Mouse (Mus musculus): ENCODE data around the gene Exoc8. TPM values are rescaled to one million over a fixed set of nuclear protein-coding genes. Genes with fewer than 3 reads are reported as not detected.

The Exoc8 gene
- polyA plus RNA-seq, 1 experiment from 2014 or later, result 8.9 TPM

DNA sequence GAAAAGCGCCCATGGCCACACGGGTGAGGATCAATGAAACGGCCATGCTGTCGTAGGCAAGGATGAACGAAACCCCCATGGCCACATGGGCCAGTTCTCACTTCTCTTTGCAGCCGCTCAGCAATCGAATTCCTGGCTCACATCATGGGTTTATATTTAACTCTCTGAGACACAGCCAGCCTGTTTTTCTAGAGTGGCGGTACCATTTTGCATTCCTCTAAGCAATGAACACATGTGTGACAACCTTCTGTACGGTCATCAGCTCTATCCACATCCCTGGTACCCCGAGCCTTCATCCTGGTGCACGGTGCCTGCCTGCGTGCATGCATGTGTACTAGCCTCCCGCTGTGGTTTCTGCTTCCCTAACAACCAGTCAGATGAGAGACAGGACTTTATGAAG, 32.6 kb upstream of the Exoc8 start:
- no peak overlapping the region for H3K4me2 ChIP-seq (replicated peaks; ENCODE audit: low read depth, low read length)
- H3K27ac ChIP-seq (ENCODE audit: low read length), result no peak overlapping the region
- no peaks in the 10 kb centered on the region for H3K27me3 ChIP-seq (ENCODE audit: control insufficient read depth, insufficient read depth, low read length)
- no peaks in the 10 kb centered on the region for H3K9me3 ChIP-seq (ENCODE audit: control insufficient read depth, low read depth, low read length)
- WGBS, result 91% methylated on average over 13 of the region's 13 CpGs
- H3K36me3 ChIP-seq (ENCODE audit: control insufficient read depth, insufficient read depth, low read length), result no peaks in the 10 kb centered on the region
- H3K4me3 ChIP-seq (ENCODE audit: low read depth, low read length), result no peak overlapping the region
- ATAC-seq (ENCODE audit: insufficient number of reproducible peaks, insufficient read depth, low FRiP score, low read depth), result no peak
- H3K4me1 ChIP-seq (ENCODE audit: control insufficient read depth, insufficient read depth, low read length), result 0 out of 2 replicates have a peak, but pooled peaks cover 5% of the 10 kb centered on the region
- no peak overlapping the region for H3K9ac ChIP-seq (replicated peaks; ENCODE audit: low read depth, low read length)

DNA sequence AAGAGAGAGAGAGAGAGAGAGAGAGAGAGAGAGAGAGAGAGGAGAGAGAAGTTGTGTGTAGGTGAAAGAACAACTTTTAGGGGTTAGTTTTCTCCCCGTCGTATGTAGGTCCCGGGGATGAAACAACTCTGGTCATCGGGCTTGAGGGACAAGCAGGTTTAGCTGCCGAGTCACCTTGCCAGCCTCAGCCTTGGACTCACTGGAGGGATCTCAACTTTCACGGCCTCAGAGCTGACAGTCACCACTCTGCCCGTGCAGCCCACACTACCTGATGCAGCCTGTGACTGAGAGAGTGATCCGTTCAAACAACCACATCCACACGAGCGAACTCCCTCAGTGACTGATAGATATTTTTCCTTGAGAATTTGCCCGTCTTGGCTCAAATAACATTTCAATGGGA, 31.5 kb upstream of the Exoc8 start:
- H3K9me3 ChIP-seq (ENCODE audit: control insufficient read depth, low read depth, low read length), result no peaks in the 10 kb centered on the region
- no peaks in the 10 kb centered on the region for H3K27me3 ChIP-seq (ENCODE audit: control insufficient read depth, insufficient read depth, low read length)
- ATAC-seq (ENCODE audit: insufficient number of reproducible peaks, insufficient read depth, low FRiP score, low read depth), result no peak
- no peak overlapping the region for H3K4me2 ChIP-seq (replicated peaks; ENCODE audit: low read depth, low read length)
- H3K4me3 ChIP-seq (ENCODE audit: low read depth, low read length), result no peak overlapping the region
- H3K4me1 ChIP-seq (ENCODE audit: control insufficient read depth, insufficient read depth, low read length), result 0 out of 2 replicates have a peak, but pooled peaks cover 5% of the 10 kb centered on the region
- H3K36me3 ChIP-seq (ENCODE audit: control insufficient read depth, insufficient read depth, low read length), result no peaks in the 10 kb centered on the region
- WGBS, result 80% methylated on average over 11 of the region's 11 CpGs
- H3K9ac ChIP-seq (replicated peaks; ENCODE audit: low read depth, low read length), result no peak overlapping the region
- no peak overlapping the region for H3K27ac ChIP-seq (ENCODE audit: low read length)

DNA sequence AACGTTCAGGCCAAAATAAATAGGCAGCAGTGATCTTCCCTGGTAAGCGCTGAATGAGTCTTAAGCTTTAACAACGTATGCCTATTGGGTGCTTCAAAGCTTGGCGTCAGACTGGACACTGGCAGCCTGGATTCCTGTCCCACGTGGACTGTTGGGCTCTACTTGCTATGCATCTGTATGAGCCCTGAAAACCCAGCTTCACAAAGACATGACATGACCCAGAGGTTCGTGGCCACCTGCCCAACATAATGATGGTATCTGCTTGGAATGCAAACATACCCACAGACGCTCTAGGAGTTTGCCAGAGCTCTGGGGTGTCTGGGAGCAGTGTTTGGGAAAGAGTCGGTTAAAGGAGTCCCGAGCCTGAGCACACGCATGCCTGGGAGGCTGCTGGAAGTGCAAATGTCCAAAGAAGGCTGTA, 28.9 kb upstream of the Exoc8 start:
- H3K27me3 ChIP-seq (ENCODE audit: control insufficient read depth, insufficient read depth, low read length), result no peaks in the 10 kb centered on the region
- H3K36me3 ChIP-seq (ENCODE audit: control insufficient read depth, insufficient read depth, low read length), result no peaks in the 10 kb centered on the region
- no peaks in the 10 kb centered on the region for H3K9me3 ChIP-seq (ENCODE audit: control insufficient read depth, low read depth, low read length)
- H3K4me1 ChIP-seq (ENCODE audit: control insufficient read depth, insufficient read depth, low read length), result peaks cover 14% of the 10 kb centered on the region
- peak overlapping the region; percentile 18; the same call in 1 of the 2 replicates for H3K27ac ChIP-seq (ENCODE audit: low read length)
- no peak overlapping the region for H3K4me3 ChIP-seq (ENCODE audit: low read depth, low read length)
- no peak overlapping the region for H3K4me2 ChIP-seq (replicated peaks; ENCODE audit: low read depth, low read length)
- ATAC-seq (ENCODE audit: insufficient number of reproducible peaks, insufficient read depth, low FRiP score, low read depth), result peak; percentile 53; the same call in 1 of the 2 replicates
- 43% methylated on average over 10 of the region's 10 CpGs for WGBS
- no peak overlapping the region for H3K9ac ChIP-seq (replicated peaks; ENCODE audit: low read depth, low read length)

DNA sequence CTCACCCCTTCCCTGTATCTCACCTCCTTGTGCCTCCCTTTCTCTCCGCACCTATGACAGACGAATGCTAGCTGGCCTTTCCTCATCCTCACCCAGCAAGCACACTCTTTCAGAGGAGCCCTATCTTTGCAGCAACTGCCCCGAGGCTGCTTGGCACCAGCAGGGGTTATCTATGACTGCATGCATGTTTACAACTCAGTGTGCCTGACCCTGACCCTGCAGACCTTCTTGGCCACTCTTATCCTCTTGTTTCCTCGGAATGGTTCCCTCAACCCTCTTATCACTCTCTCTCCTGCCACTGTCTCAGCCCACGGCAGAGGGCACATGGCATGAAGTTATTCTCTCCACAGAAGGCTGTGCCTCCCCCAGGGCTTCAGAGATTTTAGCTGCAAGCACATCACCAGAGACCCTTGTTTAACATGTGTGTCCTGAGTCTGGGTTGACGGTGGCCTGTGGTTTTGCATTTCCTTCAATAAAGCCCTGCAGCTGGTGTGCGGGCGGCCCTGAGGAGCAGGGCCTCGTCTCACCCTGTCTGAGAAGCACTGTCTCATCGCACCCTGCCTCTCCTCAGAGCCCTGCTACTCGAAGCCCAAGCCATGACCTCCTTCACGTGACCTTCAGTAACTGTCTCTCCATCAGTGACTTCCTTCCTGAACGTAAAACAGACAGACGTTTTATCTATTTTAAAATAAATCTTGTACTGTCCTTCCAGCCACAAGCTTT, 28.2 kb upstream of the Exoc8 start:
- peak overlapping the region; percentile 18; the same call in 1 of the 2 replicates for H3K27ac ChIP-seq (ENCODE audit: low read length)
- H3K4me1 ChIP-seq (ENCODE audit: control insufficient read depth, insufficient read depth, low read length), result peaks cover 14% of the 10 kb centered on the region
- no peak overlapping the region for H3K4me3 ChIP-seq (ENCODE audit: low read depth, low read length)
- no peaks in the 10 kb centered on the region for H3K36me3 ChIP-seq (ENCODE audit: control insufficient read depth, insufficient read depth, low read length)
- WGBS, result 56% methylated on average over 14 of the region's 14 CpGs
- no peak overlapping the region for H3K9ac ChIP-seq (replicated peaks; ENCODE audit: low read depth, low read length)
- no peaks in the 10 kb centered on the region for H3K9me3 ChIP-seq (ENCODE audit: control insufficient read depth, low read depth, low read length)
- no peak for ATAC-seq (ENCODE audit: insufficient number of reproducible peaks, insufficient read depth, low FRiP score, low read depth)
- H3K27me3 ChIP-seq (ENCODE audit: control insufficient read depth, insufficient read depth, low read length), result no peaks in the 10 kb centered on the region
- no peak overlapping the region for H3K4me2 ChIP-seq (replicated peaks; ENCODE audit: low read depth, low read length)

DNA sequence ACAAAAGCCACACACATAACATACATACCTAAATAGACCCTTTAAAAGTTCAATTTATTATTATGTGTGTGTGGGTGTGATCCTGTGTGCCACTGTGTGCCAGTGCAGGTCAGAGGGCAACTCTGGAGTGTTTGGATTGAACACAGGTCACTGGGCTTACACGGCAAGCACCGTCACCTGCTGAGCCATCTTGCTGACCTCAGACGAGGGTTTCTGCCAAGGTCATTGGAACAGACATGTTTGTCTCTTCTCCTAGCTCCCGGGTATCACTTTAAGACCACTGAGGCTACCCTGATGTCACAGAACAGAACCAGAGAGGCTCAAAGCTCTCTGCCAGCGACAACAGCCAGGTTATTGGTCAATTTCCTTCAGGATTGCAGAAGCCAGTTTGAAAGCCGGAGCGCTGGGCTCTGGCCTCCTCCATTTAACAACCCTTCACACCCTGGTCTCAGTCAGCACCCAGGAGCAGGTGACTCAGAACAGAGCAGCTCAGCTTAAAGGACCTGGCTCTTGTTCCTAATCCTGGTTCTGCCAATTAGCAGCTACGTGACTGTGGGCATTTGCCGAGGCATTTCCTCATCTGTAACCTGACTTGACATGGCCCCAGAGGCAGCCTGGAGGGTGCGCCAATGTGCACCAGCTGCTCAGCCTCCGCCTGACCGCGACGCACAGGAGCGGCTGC, 26.6 kb upstream of the Exoc8 start:
- 88% methylated on average over 15 of the region's 15 CpGs for WGBS
- Histone ChIP-seq H3K27me3 (ENCODE audit: control insufficient read depth, insufficient read depth, low read length) (no peaks in the 10 kb centered on the region), H3K27ac (ENCODE audit: low read length) (no peak overlapping the region), H3K9ac (replicated peaks; ENCODE audit: low read depth, low read length) (no peak overlapping the region), H3K4me1 (ENCODE audit: control insufficient read depth, insufficient read depth, low read length) (peaks cover 14% of the 10 kb centered on the region), H3K9me3 (ENCODE audit: control insufficient read depth, low read depth, low read length) (no peaks in the 10 kb centered on the region), H3K4me2 (replicated peaks; ENCODE audit: low read depth, low read length) (no peak overlapping the region), H3K4me3 (ENCODE audit: low read depth, low read length) (no peak overlapping the region), H3K36me3 (ENCODE audit: control insufficient read depth, insufficient read depth, low read length) (no peaks in the 10 kb centered on the region)
- no peak for ATAC-seq (ENCODE audit: insufficient number of reproducible peaks, insufficient read depth, low FRiP score, low read depth)

DNA sequence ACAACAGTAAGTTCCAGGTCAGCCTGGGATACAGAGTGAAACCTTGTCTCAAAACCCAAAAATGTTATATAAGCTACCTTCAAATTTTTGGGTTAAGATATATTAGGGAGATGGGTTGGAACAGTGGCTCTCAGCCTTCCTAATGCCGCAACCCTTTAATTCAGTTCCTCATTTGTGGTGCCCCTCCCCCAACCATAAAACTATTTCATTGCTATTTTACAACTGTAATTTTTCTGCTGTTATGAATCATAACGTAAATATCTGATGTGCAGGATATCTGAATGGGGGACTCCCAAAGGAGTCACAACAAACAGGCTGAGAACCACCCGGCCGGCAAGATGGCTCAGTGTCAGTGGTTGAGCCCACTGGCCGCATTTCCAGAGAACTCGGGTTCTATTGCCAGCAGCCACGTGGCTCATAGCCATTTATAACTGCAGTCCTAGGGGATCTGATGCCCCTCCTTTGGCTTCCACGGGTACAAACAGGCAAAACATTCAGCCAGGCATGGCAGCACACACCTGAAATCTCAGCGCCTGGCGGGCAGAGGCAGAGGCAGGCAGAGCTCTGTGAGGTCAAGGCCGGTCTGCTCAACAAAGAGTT, 25.1 kb upstream of the Exoc8 start:
- H3K9me3 ChIP-seq (ENCODE audit: control insufficient read depth, low read depth, low read length), result no peaks in the 10 kb centered on the region
- no peaks in the 10 kb centered on the region for H3K27me3 ChIP-seq (ENCODE audit: control insufficient read depth, insufficient read depth, low read length)
- ATAC-seq (ENCODE audit: insufficient number of reproducible peaks, insufficient read depth, low FRiP score, low read depth), result no peak
- 77% methylated on average over 11 of the region's 11 CpGs for WGBS
- no peaks in the 10 kb centered on the region for H3K36me3 ChIP-seq (ENCODE audit: control insufficient read depth, insufficient read depth, low read length)
- H3K27ac ChIP-seq (ENCODE audit: low read length), result no peak overlapping the region
- H3K4me3 ChIP-seq (ENCODE audit: low read depth, low read length), result no peak overlapping the region
- no peak overlapping the region for H3K4me2 ChIP-seq (replicated peaks; ENCODE audit: low read depth, low read length)
- no peak overlapping the region for H3K9ac ChIP-seq (replicated peaks; ENCODE audit: low read depth, low read length)
- peaks cover 14% of the 10 kb centered on the region for H3K4me1 ChIP-seq (ENCODE audit: control insufficient read depth, insufficient read depth, low read length)

DNA sequence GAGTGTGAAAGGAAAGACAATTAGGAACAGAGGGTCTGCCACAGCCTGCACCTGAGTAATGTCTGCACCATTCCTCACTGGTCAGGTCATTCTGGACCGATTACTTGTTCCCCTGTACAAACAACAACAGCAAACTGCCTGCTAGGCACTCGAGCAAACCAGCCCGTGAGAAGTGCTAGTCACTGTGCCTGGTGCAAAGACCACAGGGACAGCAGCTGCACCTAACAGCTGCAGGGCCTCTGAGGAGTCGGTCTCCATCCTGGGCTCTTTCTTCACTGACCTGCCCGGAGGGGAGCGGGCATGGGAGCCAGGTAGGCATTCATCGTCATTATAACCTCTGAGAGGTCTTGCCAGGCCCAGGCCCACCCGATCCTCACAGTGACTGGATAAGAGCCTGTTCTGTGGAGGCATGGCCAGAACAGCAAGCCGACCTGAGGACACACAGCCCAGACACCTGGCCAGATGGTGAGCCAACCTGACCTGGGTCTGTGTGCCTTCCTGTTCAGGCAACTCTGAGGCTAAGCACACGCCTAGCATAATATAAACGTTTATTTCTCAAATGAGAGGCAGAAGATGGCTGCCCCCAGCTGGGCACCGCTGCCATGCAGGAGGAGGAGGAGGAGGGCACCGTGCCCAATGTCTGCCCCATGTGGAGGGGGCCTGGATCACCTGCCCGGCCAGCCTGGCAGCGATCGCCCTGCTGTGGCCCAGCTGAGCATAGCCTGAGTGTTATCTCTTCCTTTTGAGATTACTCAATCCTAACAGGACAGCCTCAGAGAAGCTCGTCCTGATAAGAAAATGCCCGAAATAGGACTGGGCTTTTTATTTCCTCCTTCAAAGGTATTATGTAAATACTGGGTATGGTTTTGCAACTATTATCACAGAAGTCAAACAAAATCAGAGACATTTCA, 24.1 kb upstream of the Exoc8 start:
- Histone ChIP-seq H3K9ac (replicated peaks; ENCODE audit: low read depth, low read length) (no peak overlapping the region), H3K4me3 (ENCODE audit: low read depth, low read length) (no peak overlapping the region), H3K27me3 (ENCODE audit: control insufficient read depth, insufficient read depth, low read length) (no peaks in the 10 kb centered on the region), H3K4me1 (ENCODE audit: control insufficient read depth, insufficient read depth, low read length) (peaks cover 14% of the 10 kb centered on the region), H3K36me3 (ENCODE audit: control insufficient read depth, insufficient read depth, low read length) (no peaks in the 10 kb centered on the region), H3K9me3 (ENCODE audit: control insufficient read depth, low read depth, low read length) (no peaks in the 10 kb centered on the region), H3K4me2 (replicated peaks; ENCODE audit: low read depth, low read length) (no peak overlapping the region), H3K27ac (ENCODE audit: low read length) (no peak overlapping the region)
- ATAC-seq (ENCODE audit: insufficient number of reproducible peaks, insufficient read depth, low FRiP score, low read depth), result peak; percentile 30; the same call in 1 of the 2 replicates
- WGBS, result 54% methylated on average over 18 of the region's 18 CpGs
